Mouse (Mus musculus): ENCODE data around the gene Eef1b2.
"Not testable (repeated sequence)": the region's sequence is repeated elsewhere in the genome, so short reads cannot be mapped to it uniquely, and the experiment has no call there.

Gene Eef1b2

GRCm38 (mm10) chr1:63176604-63177421, at the start of gene Eef1b2, which contains the start of gene Ndufs1:
Gene Eef1b2, plus strand, starts transcription at chr1:63176825.
Gene Ndufs1, minus strand, starts transcription at chr1:63176833.
- peak; percentile 94 to 95 for DNase-seq (ENCODE audit: low spot score in 2 of 2)

- DNase-seq (ENCODE audit: low spot score in 2 of 2), result no peak
Observed at GRCm38 (mm10) chr1:63129273-63129672, 47.4 kb upstream of the Eef1b2 start.

GRCm38 (mm10) chr1:63129857-63130690, 46.6 kb upstream of the Eef1b2 start:
- no peak for DNase-seq (ENCODE audit: low spot score in 2 of 2)

GRCm38 (mm10) chr1:63130883-63131282, 45.7 kb upstream of the Eef1b2 start:
- DNase-seq (ENCODE audit: low spot score in 2 of 2), result no peak

- DNase-seq (ENCODE audit: low spot score in 2 of 2), result no peak
Observed at GRCm38 (mm10) chr1:63131766-63132165, 44.9 kb upstream of the Eef1b2 start.

GRCm38 (mm10) chr1:63134530-63134929, 42.1 kb upstream of the Eef1b2 start:
- DNase-seq (ENCODE audit: low spot score in 2 of 2), result no peak

GRCm38 (mm10) chr1:63137971-63138370, 38.7 kb upstream of the Eef1b2 start:
- no peak for DNase-seq (ENCODE audit: low spot score in 2 of 2)

GRCm38 (mm10) chr1:63138586-63138985, 38.0 kb upstream of the Eef1b2 start:
- not testable (repeated sequence) for DNase-seq (ENCODE audit: low spot score in 2 of 2)

GRCm38 (mm10) chr1:63140231-63140630, 36.4 kb upstream of the Eef1b2 start:
- DNase-seq (ENCODE audit: low spot score in 2 of 2), result no peak

- no peak for DNase-seq (ENCODE audit: low spot score in 2 of 2)
Observed at GRCm38 (mm10) chr1:63168638-63169037, 8.0 kb upstream of the Eef1b2 start.

GRCm38 (mm10) chr1:63175853-63176252, 772 bp upstream of the Eef1b2 start:
- DNase-seq (ENCODE audit: low spot score in 2 of 2), result peak in 1 of 2 experiments; percentile 63

- DNase-seq (ENCODE audit: low spot score in 2 of 2), result no peak
Observed at GRCm38 (mm10) chr1:63176259-63176603, 394 bp upstream of the Eef1b2 start.

- no peak for DNase-seq (ENCODE audit: low spot score in 2 of 2)
Observed at GRCm38 (mm10) chr1:63178308-63178707, 1.7 kb downstream of the Eef1b2 start.

GRCm38 (mm10) chr1:63180122-63180521, 3.5 kb downstream of the Eef1b2 start:
- no peak for DNase-seq (ENCODE audit: low spot score in 2 of 2)

GRCm38 (mm10) chr1:63180575-63180974, 4.0 kb downstream of the Eef1b2 start:
- not testable (repeated sequence) for DNase-seq (ENCODE audit: low spot score in 2 of 2)

- DNase-seq (ENCODE audit: low spot score in 2 of 2), result peak; percentile 89 to 95
Observed at GRCm38 (mm10) chr1:63181019-63181418, 4.4 kb downstream of the Eef1b2 start.

- no peak for DNase-seq (ENCODE audit: low spot score in 2 of 2)
Observed at GRCm38 (mm10) chr1:63181480-63181879, 4.9 kb downstream of the Eef1b2 start.

GRCm38 (mm10) chr1:63182212-63182611, 5.6 kb downstream of the Eef1b2 start:
- no peak for DNase-seq (ENCODE audit: low spot score in 2 of 2)

GRCm38 (mm10) chr1:63182636-63183270, 6.1 kb downstream of the Eef1b2 start:
- DNase-seq (ENCODE audit: low spot score in 2 of 2), result peak; percentile 26 to 69

GRCm38 (mm10) chr1:63185430-63185829, 8.8 kb downstream of the Eef1b2 start:
- not testable (repeated sequence) for DNase-seq (ENCODE audit: low spot score in 2 of 2)

- no peak for DNase-seq (ENCODE audit: low spot score in 2 of 2)
Observed at GRCm38 (mm10) chr1:63188536-63188935, 11.9 kb downstream of the Eef1b2 start.

GRCm38 (mm10) chr1:63190851-63191250, 14.2 kb downstream of the Eef1b2 start:
- no peak for DNase-seq (ENCODE audit: low spot score in 2 of 2)

Data from spleen, postnatal 4 days (tissue).